Mouse (Mus musculus): ENCODE measurements at regions not wholly inside any gene's neighbourhood (a gene's known extent, or its start where the extent isn't known, plus 50 kb on each side); places are given as distances from the start of the nearest gene placed in this dataset.

DNA sequence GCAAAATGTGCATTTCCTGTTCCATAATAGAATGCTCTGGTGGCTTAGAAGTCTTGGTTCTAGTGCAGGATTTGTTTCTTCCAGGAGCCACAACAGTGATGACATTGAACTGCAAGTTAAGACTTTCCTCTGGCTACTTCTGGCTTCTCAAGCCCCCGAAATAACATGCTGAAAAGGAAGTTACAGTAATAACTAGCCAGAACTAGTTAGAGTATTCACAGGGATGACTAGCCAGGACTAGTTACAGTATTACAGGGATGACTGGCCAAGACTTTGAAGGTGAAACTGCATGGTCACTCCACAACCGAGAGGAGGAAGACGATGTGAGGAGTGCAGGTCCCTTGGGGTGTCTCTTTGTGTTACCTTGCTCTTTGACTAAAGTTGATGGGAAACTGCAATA, 126.6 kb upstream of the Gm3448 start:
- Histone ChIP-seq H3K27ac (ENCODE audit: insufficient read depth, low read depth, low read length, poor library complexity, severe bottlenecking) (no peak overlapping the region), H3K9ac (ENCODE audit: insufficient read depth, low read depth, low read length, poor library complexity, severe bottlenecking) (no peak overlapping the region), H3K9me3 (ENCODE audit: control insufficient read depth, insufficient read depth, low read depth, low read length) (no peaks in the 10 kb centered on the region), H3K36me3 (ENCODE audit: control insufficient read depth, insufficient read depth, low read length, poor library complexity, severe bottlenecking) (no peaks in the 10 kb centered on the region), H3K4me1 (ENCODE audit: control insufficient read depth in 2 of 2, insufficient read depth in 2 of 2, low read length in 2 of 2, poor library complexity in 1 of 2) (no peaks in the 10 kb centered on the region), H3K4me3 (ENCODE audit: insufficient read depth in 1 of 2, low read depth in 1 of 2, low read length in 2 of 2, poor library complexity in 1 of 2, severe bottlenecking in 1 of 2) (no peak overlapping the region)
- DNase-seq (ENCODE audit: low read depth, low spot score), result no peak
- no peak for TF ChIP-seq ZC3H11A (IDR thresholded peaks at IDR 0.05; ENCODE audit: borderline replicate concordance, low read depth, low read length)
- TF ChIP-seq CHD2 (IDR thresholded peaks at IDR 0.05; ENCODE audit: low read depth, low read length), result no peak
- TF ChIP-seq HCFC1 (IDR thresholded peaks at IDR 0.05; ENCODE audit: borderline replicate concordance, insufficient read depth, low read length), result no peak
- no peak for TF ChIP-seq MAFK (IDR thresholded peaks at IDR 0.05; ENCODE audit: insufficient read depth, low read depth, low read length)
- no peak for TF ChIP-seq ZNF384 (IDR thresholded peaks at IDR 0.05; ENCODE audit: low read depth, low read length)
- in situ Hi-C loops (cut with MboI; ENCODE audit: low sequenced_read_pairs in 2 of 2, unreplicated experiment in 2 of 2), result no loop called here

GRCm38 (mm10) chr17:15157693-15158333, 116.5 kb upstream of the Gm3448 start:
- H3K27ac ChIP-seq (ENCODE audit: insufficient read depth, low read depth, low read length, poor library complexity, severe bottlenecking), result no peak overlapping the region
- no peak overlapping the region for H3K4me3 ChIP-seq (ENCODE audit: insufficient read depth in 1 of 2, low read depth in 1 of 2, low read length in 2 of 2, poor library complexity in 1 of 2, severe bottlenecking in 1 of 2)
- no peak overlapping the region for H3K9ac ChIP-seq (ENCODE audit: insufficient read depth, low read depth, low read length, poor library complexity, severe bottlenecking)
- DNase-seq (ENCODE audit: low read depth, low spot score), result no peak
- H3K9me3 ChIP-seq (ENCODE audit: control insufficient read depth, insufficient read depth, low read depth, low read length), result no peaks in the 10 kb centered on the region
- H3K36me3 ChIP-seq (ENCODE audit: control insufficient read depth, insufficient read depth, low read length, poor library complexity, severe bottlenecking), result no peaks in the 10 kb centered on the region
- TF ChIP-seq CHD2 (IDR thresholded peaks at IDR 0.05; ENCODE audit: low read depth, low read length) (no peak), ZC3H11A (IDR thresholded peaks at IDR 0.05; ENCODE audit: borderline replicate concordance, low read depth, low read length) (no peak)
- in situ Hi-C loops (cut with MboI; ENCODE audit: low sequenced_read_pairs in 2 of 2, unreplicated experiment in 2 of 2), result no loop called here
- H3K4me1 ChIP-seq (ENCODE audit: control insufficient read depth in 2 of 2, insufficient read depth in 2 of 2, low read length in 2 of 2, poor library complexity in 1 of 2), result no peaks in the 10 kb centered on the region

GRCm38 (mm10) chr17:15152996-15153735, 111.8 kb upstream of the Gm3448 start:
- H3K9ac ChIP-seq (ENCODE audit: insufficient read depth, low read depth, low read length, poor library complexity, severe bottlenecking), result no peak overlapping the region
- H3K36me3 ChIP-seq (ENCODE audit: control insufficient read depth, insufficient read depth, low read length, poor library complexity, severe bottlenecking), result no peaks in the 10 kb centered on the region
- no peak overlapping the region for H3K4me3 ChIP-seq (ENCODE audit: insufficient read depth in 1 of 2, low read depth in 1 of 2, low read length in 2 of 2, poor library complexity in 1 of 2, severe bottlenecking in 1 of 2)
- H3K4me1 ChIP-seq (ENCODE audit: control insufficient read depth in 2 of 2, insufficient read depth in 2 of 2, low read length in 2 of 2, poor library complexity in 1 of 2), result no peaks in the 10 kb centered on the region
- no peak overlapping the region for H3K27ac ChIP-seq (ENCODE audit: insufficient read depth, low read depth, low read length, poor library complexity, severe bottlenecking)
- no peaks in the 10 kb centered on the region for H3K9me3 ChIP-seq (ENCODE audit: control insufficient read depth, insufficient read depth, low read depth, low read length)
- in situ Hi-C loops (cut with MboI; ENCODE audit: low sequenced_read_pairs in 2 of 2, unreplicated experiment in 2 of 2), result no loop called here
- TF ChIP-seq HCFC1 (IDR thresholded peaks at IDR 0.05; ENCODE audit: borderline replicate concordance, insufficient read depth, low read length), result no peak
- no peak for TF ChIP-seq ZC3H11A (IDR thresholded peaks at IDR 0.05; ENCODE audit: borderline replicate concordance, low read depth, low read length)
- TF ChIP-seq CHD2 (IDR thresholded peaks at IDR 0.05; ENCODE audit: low read depth, low read length), result no peak
- TF ChIP-seq MAFK (IDR thresholded peaks at IDR 0.05; ENCODE audit: insufficient read depth, low read depth, low read length), result no peak
- TF ChIP-seq ZNF384 (IDR thresholded peaks at IDR 0.05; ENCODE audit: low read depth, low read length), result no peak
- DNase-seq (ENCODE audit: low read depth, low spot score), result no peak

DNA sequence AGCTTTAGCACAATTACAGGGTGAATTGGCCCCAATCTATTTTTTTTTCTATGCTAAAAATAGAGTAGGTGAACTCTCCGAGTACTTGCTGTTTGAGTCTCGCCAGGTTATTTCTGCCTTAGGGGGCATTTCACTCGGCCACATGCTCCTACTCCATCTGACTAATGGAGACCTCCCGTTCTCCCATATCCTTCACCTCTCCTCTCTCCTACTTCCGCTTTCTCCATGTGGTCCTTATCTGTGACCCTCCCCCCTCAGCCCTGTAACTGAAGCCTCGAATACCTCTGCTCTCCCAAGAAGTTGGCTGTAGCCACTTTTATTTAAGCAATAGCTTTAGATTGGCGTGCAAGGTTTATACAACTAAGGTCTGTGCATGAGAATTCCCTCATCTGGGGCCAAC, 111.1 kb upstream of the Gm3448 start:
- Histone ChIP-seq H3K36me3 (ENCODE audit: control insufficient read depth, insufficient read depth, low read length, poor library complexity, severe bottlenecking) (no peaks in the 10 kb centered on the region), H3K9me3 (ENCODE audit: control insufficient read depth, insufficient read depth, low read depth, low read length) (no peaks in the 10 kb centered on the region), H3K4me1 (ENCODE audit: control insufficient read depth in 2 of 2, insufficient read depth in 2 of 2, low read length in 2 of 2, poor library complexity in 1 of 2) (no peaks in the 10 kb centered on the region), H3K4me3 (ENCODE audit: insufficient read depth in 1 of 2, low read depth in 1 of 2, low read length in 2 of 2, poor library complexity in 1 of 2, severe bottlenecking in 1 of 2) (no peak overlapping the region), H3K9ac (ENCODE audit: insufficient read depth, low read depth, low read length, poor library complexity, severe bottlenecking) (no peak overlapping the region), H3K27ac (ENCODE audit: insufficient read depth, low read depth, low read length, poor library complexity, severe bottlenecking) (no peak overlapping the region)
- TF ChIP-seq HCFC1 (IDR thresholded peaks at IDR 0.05; ENCODE audit: borderline replicate concordance, insufficient read depth, low read length) (no peak), ZNF384 (IDR thresholded peaks at IDR 0.05; ENCODE audit: low read depth, low read length) (no peak), CHD2 (IDR thresholded peaks at IDR 0.05; ENCODE audit: low read depth, low read length) (no peak), MAFK (IDR thresholded peaks at IDR 0.05; ENCODE audit: insufficient read depth, low read depth, low read length) (no peak), ZC3H11A (IDR thresholded peaks at IDR 0.05; ENCODE audit: borderline replicate concordance, low read depth, low read length) (no peak)
- in situ Hi-C loops (cut with MboI; ENCODE audit: low sequenced_read_pairs in 2 of 2, unreplicated experiment in 2 of 2), result no loop called here
- DNase-seq (ENCODE audit: low read depth, low spot score), result no peak
